Mouse (Mus musculus): ENCODE data around the gene Irs3.

Gene Irs3

DNA sequence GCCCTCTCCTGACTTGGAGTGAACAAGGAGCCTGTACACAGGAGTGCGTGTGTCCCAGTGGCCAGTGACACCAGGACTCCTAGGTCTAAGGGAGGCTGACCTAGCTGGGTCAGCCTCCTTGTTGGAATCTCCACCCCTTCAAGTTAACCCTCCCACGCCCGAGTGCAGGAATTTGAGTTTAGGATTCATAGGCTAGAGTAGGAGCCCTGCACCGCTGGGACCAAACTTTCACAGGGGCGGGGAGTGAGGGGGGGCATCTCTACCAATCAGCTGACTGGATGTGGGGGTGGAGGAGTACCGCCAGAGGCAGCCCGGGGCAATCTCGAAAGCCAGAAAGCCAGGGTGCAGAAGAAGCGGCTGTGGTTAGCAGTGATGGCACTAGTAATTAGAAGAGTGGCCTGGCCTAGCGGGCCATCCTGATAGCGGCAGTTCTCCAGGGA, at the start of gene Irs3:
Irs3 (minus strand) TSS at position 63 of the 440 bp plus-strand sequence.
- DNase-seq (ENCODE audit: extremely low read depth, low read depth), result no peak

DNA sequence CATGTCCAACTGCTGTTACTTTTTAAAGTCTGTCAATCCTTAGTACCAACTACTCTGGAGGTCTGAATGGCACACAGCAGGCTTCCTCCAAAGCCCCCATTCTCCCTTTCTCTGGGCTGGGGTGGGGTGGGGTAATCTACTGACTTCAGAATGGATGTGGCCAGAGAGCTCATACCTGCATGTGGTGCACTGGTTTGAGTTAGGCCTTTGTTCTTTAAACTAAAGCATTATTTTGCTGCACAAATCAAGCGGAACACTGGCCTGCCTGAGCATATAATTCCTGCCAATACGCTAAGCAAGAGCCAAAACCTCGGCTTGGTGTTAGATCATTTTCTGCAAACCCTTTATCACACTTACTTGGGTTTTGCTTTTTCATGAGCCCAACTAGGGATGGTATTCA, 49.3 kb upstream of the Irs3 start:
- DNase-seq (ENCODE audit: extremely low read depth, low read depth), result no peak

DNA sequence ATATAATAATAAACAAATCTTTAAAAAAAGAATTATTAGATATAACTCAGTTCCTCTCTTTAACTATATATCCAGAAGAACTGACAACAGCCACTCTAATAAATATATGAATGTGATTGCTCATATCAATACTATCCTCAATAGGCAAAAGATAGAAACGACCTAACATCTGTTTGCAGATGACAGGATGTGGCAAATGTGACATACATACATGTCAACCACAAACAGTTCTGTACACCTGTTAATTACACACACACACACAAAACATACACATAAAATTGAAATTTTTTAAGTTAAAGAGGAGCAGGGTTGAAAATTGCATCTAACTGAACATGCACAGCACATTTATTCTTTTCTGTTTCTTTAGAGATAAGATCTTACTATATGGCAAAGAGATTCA, 46.4 kb upstream of the Irs3 start:
- DNase-seq (ENCODE audit: extremely low read depth, low read depth), result no peak

DNA sequence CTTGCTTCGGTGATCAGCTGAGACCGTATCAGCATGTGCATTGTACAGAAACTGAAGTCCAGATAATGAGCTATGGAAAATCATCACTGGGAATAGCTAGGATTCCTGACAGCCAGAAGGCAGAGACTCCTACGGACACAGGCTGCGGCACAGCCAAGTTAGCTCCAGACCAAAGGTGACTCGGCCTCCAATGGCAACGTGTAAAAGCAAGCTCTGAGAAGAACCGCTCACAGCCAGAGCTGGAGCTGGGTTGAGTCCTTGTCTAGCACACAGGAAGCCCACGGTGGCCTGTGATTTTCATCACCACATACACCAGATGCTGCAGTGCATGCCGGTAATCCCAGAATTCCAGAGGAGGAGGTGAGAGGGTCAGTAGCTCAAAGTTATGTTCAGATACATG, 45.0 kb upstream of the Irs3 start:
- DNase-seq (ENCODE audit: extremely low read depth, low read depth), result no peak

DNA sequence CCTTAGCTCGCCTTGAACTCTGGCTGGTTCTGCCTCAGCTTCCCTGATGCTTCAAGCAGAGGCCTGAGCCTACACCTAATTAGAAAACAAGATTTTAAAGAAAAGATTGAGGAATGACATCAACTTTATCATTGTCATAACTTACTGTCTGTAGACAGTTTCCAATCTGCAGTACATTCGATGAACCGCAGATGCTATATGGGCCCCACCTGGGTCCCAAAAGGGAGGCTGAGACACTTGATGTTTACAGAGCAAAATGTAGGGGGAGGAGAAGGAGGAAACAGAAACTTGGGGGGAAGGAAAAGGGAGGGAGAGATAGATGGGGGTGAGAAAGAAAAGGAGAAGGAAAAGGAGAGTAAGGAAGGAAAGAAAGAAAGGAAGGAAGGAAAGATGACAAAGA, 44.5 kb upstream of the Irs3 start:
- DNase-seq (ENCODE audit: extremely low read depth, low read depth), result no peak

DNA sequence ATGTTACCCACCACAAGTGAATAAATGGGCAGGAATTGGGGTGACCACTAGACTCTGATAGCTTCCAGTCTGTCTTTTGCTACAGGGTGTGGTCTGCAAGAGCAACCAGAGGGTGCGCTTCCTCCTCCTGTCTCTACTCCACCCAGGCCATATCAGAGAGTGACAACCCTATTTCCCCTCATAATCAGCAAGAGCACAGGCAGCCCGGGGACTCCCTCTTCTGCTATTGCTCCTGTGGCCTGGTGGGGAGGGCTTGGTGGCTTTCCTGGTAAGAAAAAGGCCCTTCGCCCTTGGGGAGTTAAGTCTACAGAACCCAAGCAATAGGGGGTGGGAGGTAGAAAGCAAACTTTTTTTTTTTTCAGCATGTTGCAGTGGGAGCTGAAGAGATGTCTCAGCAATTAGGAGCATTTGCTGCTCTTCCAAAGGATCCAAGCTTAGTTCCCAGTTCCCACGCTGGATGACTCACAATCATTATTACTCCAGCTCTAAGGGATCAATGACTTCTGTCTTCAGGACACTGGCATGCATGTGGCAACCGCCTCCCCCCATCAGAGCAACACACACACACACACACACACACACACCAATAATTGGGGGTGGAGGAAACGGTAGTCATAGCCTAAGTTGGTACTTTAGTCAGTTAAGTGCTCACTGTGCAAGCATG, 40.7 kb upstream of the Irs3 start:
- peak; percentile 98 for DNase-seq (ENCODE audit: extremely low read depth, low read depth)

DNA sequence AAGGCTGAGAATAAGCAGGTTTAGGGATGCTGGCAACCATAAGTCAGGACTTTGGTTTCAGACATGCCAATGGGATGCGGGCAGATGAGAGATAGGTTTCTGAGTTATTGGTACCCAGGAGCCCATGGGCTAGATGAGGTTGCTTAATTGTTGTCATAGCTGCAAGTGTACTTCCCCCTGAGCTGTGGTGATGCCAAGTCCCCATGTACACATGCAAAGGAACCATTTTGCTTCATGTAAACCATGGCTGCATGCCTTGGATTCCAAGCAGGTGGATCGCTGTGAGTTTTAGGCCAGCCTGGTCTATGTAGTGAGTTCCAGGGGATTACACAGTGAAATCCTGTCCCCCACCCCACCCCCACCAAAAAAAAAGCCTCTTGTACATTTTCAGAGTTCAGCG, 40.1 kb upstream of the Irs3 start:
- DNase-seq (ENCODE audit: extremely low read depth, low read depth), result peak; percentile 75

DNA sequence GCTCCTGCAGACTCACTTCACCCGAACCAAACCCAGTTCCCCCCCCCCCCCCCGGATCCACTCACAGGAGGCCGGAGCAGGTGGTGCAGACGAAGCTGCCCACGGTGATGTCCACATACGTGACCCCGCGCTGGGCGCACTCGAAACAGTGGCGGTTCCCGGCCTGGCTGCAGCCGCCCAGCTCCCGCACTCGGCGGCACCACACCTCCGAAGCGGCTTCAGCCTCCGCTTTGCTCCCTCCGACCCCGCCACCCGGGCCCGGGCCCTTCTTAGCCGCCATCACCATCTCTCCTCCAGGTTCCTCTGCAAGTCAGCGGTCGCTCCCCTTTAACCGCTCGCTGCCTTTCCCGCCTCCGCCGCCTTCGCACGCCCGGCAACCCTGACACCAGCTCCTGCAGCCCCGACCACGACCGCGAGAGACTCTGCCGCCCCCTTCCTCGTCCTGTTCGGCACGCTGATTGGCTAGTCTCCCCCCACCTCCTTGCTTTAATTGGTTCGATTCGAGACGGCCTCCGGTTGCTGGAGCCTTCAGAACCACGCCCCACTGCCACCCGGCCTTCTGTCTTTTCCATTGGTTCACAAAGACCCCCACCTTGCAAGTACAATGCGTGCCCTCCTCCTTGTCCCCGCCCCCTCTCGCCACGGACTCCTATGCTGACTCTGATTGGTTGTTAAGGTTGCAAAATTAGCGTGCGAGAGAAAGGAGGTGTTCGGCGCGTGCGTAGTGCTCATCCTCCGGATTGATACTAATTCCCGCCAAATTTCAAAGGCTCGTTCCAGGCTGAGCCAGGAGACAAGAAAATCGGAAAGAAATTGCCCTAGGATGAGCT, 39.0 kb upstream of the Irs3 start, which contains the start of gene Agfg2:
Agfg2 (minus strand) TSS at position 433 of the 830 bp plus-strand sequence.
- DNase-seq (ENCODE audit: extremely low read depth, low read depth), result peak; percentile 99

DNA sequence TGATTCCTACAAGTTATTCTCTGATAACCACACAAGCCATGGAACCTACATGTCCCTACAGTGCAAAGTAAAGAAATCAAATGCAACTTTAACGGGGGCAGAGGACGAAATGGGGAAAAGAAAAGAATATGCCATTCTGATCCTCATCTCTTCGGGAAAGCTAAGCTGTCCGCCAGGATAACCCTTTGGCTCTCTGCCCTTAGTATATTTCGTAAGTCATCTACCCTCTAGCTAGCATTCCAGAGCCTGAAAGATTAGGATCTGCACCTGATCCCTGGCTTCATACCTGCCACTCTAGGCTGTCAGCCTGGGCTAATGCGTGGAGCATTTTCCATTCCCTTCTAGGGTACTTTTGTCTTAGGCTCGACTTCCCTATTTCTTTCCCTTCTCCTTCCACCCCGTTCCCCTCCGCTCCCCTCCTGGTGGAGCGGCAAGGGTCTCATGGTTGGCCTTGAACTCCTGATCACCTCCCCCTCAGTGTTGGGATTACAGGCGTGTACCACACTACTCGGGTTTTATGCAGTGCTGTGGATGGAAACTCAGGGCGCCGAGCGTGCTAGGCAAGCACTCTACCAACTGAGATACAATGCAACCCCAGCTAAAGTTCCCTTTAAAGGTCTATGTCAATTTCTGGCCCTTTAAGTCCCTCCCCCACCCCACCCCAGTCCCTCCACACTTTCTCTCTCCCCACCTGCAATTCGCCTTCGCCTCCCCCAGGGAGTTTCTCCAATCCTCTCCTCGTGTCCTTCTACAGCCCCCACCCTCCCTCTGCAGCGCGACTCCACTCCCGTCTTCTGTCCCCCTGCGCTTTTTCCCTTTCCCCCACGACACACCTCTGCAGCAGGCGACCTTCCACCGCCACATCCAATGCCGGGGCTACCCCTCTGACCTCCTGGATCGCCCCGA, 38.1 kb upstream of the Irs3 start:
- DNase-seq (ENCODE audit: extremely low read depth, low read depth), result peak; percentile 73

DNA sequence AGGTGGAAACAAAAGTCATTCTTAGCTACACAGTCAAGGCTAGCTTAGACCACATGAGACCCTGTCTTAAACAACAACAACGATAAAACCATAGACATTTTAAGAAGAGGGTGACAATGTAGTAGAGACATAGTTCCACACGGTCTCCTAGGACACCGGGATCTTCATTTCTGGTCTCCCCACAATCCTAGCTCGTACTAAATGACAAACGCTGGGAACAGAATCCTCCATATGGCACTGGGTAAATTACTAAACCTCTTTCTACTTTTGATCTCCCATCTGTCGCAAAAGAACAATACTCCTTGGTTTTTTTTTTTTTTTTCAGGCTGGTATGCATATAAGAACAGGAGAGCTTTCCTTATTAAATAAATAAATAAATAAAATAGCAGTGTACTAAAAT, 37.0 kb upstream of the Irs3 start:
- DNase-seq (ENCODE audit: extremely low read depth, low read depth), result no peak

DNA sequence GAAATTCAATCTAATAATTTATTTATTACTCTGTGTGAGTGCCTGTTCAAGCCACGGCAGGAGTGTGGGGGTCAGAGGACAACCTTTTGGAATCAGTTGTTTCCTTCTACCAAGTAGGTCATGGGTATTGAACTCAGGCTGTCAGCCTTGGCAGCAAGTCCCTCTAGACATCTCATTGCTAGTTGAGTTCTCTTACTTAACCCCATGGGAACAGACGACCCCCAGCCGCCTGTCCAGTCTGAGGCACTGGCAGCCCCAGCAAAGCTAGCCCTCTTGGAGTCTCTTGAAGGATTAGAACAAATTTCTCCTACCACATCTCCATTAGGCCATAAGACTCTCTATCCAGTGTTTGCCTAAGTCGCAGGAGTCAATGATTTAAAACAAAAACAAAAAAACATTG, 34.2 kb upstream of the Irs3 start:
- DNase-seq (ENCODE audit: extremely low read depth, low read depth), result no peak

DNA sequence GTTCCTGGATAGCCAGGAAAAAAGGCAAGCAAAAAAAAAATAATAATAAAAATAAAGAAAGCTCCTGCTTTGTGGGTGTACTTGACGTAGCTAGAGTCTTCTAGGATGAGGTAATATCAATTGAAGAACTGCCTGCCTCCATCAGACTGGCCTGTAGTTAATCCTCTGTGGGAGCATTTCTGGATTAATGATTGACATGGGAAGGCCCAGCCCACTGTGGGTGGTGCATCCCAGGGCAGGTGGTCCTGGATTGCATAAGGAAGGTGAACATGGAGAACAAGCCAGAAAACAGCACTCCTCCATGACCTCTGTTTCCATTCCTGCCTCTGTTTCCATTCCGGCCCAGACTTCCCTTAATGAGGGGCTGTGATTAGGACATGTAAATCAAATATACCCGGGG, 33.2 kb upstream of the Irs3 start:
- no peak for DNase-seq (ENCODE audit: extremely low read depth, low read depth)

DNA sequence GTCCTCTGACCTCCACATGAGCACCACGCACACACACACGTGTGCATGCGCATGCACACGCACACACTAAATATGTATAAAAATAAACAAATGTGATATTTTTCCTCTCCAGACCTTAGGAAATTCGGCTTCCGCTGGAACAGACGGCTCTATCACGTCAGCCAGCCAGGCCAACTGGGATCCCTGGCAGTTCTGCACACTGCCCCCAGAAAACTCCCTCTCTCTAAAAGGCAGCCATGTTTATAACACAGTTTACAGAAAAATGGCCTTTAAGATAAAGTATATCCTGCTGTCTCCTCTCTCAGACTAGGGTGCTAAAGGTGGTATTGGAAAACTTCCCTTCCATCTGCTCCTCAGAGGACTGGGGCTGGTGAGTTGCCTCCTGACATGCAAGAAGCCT, 32.3 kb upstream of the Irs3 start:
- DNase-seq (ENCODE audit: extremely low read depth, low read depth), result no peak

DNA sequence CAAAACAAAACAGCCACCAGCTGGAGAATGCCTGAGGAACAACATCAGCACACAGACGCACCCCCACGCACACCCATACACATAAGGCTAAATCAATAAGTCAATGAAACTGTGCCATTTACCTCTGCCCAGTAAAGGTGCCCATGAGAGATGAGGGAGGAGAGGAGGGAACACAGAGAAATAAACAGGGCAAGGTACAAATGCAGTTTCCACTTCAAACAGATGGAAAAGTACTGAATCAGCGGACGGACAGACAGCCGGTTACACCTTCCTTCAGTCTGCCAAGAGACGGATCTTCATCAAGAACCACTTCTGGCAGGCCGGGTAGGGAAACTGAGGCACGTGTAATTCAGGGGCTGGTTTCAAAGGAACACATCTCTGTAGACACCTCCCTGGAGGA, 29.3 kb upstream of the Irs3 start:
- DNase-seq (ENCODE audit: extremely low read depth, low read depth), result no peak

DNA sequence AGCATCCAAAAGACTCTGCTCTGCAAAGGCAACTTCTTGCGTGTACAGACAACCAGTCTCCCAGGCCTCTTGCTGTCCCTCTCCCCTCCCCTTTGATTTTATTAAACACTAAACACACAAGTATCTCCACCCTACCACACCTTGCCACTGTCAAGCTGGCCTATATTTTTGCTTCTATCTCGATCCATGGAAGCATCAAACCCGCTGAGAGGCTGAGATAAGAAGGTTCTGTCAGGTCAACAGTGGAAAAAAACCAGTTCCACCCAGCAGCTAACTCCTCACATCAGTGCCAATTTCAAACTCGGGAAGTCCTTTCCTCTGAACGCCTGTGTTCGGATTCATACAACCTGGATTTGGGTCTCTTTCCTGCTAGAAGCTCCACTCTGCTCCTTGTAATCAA, 27.5 kb upstream of the Irs3 start:
- DNase-seq (ENCODE audit: extremely low read depth, low read depth), result peak; percentile 19

DNA sequence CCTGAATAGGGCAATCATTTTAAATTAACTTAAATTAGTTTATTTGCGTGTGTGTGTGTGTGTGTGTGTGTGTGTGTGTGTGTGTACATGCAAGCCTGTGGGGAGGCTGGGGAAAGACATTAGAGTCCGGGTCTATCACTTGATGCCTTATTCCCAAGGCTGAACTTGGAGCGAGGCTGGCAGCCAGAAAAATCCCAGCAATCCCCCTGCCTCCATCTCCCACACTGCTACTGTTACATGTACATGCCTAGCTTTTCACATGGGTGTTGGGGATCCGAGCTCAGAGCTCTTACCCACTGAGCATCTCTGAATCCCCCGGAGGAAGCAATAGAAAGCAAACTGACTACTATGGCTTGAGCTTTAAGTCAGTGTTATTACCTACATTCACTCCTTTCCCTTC, 26.8 kb upstream of the Irs3 start:
- no peak for DNase-seq (ENCODE audit: extremely low read depth, low read depth)

DNA sequence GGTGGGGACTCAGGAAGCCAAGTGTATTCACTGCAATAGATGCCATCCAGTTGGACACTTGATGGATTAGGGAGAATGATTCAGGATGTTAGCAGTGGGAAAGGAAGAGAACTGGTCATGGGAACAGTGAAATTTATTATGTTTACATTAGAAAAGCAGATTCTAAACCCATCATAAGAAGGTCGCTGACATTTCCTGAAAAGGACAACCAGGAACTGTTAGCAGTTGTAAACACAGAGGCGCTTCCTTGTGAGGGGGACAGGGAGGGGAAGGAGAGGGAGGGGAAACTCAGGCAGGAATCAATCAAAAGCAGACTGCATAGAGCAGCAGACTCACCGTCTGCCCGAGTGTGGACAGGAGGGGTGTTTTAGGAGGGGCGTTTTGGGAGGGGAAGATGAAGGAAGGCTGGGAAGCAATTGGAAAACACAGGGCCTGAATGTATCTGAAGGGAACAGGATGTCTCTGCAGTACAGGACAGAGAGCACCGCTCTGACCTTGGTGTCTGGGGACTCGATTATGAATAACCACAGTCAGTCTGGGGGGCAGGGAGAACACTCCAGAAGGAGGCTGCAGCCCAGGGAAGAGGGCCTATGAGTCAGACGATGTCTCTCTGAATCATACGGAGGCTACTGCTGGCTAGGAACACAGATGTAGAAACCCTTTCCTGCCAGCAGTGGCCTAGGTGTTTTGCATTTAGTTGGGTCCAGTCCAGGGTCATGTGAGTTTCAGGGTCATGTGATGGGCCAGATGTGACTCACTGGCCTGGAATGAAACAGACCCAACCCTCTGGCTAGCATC, 26.1 kb upstream of the Irs3 start:
- DNase-seq (ENCODE audit: extremely low read depth, low read depth), result no peak

DNA sequence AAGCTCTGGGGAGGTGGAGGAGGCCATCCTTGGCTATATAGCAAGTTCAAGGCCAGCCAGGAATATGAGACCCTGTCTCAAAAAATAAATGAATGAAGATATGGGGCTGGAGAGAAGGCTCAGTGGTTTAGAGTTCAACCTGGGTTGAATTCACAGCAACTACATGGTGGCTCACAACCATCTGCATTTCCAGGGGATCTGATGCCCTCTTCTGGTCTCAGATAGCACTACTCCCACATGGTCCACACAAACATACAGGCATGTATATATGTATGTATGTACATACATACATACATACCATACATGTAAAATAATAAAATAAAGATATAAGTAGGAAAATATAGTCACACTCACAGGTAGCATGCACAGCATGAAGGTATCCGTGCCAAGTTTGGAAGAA, 24.7 kb upstream of the Irs3 start:
- DNase-seq (ENCODE audit: extremely low read depth, low read depth), result no peak

DNA sequence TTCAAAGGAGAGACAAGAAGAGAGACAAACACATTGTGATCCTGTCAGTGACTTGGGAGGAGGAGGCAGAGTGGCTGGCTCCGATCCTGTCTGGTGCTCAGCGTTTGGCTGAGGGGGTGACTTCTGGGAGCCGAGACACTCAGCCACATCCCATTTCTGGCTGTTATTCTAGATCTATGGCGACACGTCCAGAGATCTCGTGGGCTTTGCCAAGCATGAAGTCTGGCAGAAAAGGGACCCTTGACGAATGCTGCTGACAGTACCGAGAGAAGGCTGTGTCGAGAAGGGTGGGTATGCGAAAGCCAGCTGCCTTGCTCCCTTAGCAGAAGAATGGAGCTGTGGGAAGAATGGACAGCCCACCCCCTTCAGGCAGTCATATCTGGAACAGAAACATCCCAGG, 23.5 kb upstream of the Irs3 start:
- no peak for DNase-seq (ENCODE audit: extremely low read depth, low read depth)

DNA sequence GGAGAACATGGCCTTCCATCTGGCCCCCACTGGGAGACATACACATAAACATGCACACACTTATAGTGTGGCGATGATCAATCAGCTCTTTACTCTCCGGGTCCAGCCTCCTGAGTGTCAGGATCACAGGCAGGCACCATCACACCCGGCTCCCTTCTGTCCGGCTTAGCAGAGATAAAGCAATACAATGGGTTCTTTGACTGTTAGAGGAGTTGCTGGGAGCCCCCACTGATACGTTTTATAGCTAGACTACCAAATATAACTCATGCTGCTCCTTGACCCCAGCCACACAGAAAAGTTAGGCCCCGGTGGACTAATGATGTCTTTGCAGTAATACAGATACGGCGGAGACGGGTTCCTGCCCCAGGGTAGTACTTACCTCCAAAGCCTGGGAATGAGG, 17.5 kb upstream of the Irs3 start:
- DNase-seq (ENCODE audit: extremely low read depth, low read depth), result no peak

DNA sequence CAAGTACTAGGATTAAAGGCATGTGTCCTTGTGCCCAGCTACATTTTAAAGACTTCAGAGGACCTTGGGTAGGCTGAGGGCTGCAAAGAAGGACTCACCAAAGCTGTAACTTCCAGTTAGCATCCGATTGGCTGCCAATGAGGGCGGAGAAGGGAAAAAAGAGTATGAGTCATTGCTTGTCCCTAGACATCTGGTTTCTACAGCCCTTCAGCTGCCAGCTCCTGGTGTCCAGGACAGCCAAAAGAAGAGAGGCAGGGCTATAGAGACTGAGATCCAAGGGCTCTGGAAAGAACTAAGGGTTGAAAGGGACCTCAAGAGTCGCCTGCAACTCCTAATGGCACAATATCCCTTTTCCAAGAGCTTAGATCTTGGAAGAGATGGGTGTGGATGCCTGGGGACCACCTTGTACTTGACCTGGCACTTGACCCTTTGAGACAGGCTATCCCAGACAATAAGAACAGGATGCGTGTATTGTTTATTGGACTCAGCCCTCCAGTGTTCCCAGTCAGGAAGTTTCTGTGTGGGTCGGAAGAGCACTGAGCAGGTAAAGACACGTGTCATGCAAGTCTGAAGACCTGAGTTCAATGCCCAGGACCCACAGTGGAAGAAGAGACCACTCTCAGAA, 14.7 kb upstream of the Irs3 start:
- no peak for DNase-seq (ENCODE audit: extremely low read depth, low read depth)

Data from MEL-GATA-1-ER (cell line).